Mouse (Mus musculus): ENCODE measurements around the gene Rasa3. TPM values are rescaled to one million over a fixed set of nuclear protein-coding genes. Genes with fewer than 3 reads are reported as not detected.

Rasa3 gene
- polyA plus RNA-seq, 1 experiment from 2014 or later, result 12.0 TPM

DNA sequence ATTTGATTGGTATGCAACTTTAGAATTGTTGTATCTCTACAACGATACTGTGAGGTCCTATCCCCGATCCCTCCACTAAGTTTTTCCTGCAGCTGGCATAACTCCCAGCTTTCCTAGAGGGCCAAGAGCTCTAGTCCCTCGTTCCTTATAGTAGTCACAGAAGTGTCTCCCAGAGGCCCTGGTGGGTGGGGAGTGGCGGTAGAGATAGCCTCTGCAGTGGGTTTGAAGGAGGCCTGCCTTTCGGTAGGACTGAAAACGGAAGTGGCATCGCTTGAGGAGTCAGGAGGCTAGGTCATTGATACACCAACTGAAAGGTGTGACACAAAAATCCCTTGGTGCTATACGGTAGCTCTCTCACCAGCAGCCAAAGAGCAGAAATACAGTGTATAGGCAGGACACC is 779 bp upstream of the Rasa3 start:
- no peaks in the 10 kb centered on the region for H3K36me3 ChIP-seq (ENCODE audit: control insufficient read depth, insufficient read depth, low read length)
- no peaks in the 10 kb centered on the region for H3K4me1 ChIP-seq (replicated peaks; ENCODE audit: control insufficient read depth, insufficient read depth)
- 37% methylated on average over 8 of the region's 8 CpGs for WGBS
- no peak for TF ChIP-seq EP300 (optimal IDR thresholded peaks at IDR 0.05)
- no peak for TF ChIP-seq CTCF (IDR thresholded peaks at IDR 0.05; ENCODE audit: low read depth)
- H3K27ac ChIP-seq (replicated peaks), result no peak overlapping the region
- peak overlapping the region; percentile 79; the same call in 1 of the 2 replicates for H3K4me3 ChIP-seq (ENCODE audit: low read depth, low read length)
- ATAC-seq (ENCODE audit: low FRiP score, low TSS enrichment), result no peak
- DNase-seq (ENCODE audit: low spot score), result no peak
- H3K4me2 ChIP-seq (replicated peaks; ENCODE audit: low read depth), result peak overlapping the region; percentile 62
- peak overlapping the region; percentile 31; the same call in 1 of the 2 replicates for H3K9ac ChIP-seq (ENCODE audit: low read length)
- H3K9me3 ChIP-seq (ENCODE audit: control insufficient read depth, low read length), result no peaks in the 10 kb centered on the region
- H3K27me3 ChIP-seq (ENCODE audit: control insufficient read depth, insufficient read depth, low read length), result peaks cover 2% of the 10 kb centered on the region; the same call in 1 of the 2 replicates

DNA sequence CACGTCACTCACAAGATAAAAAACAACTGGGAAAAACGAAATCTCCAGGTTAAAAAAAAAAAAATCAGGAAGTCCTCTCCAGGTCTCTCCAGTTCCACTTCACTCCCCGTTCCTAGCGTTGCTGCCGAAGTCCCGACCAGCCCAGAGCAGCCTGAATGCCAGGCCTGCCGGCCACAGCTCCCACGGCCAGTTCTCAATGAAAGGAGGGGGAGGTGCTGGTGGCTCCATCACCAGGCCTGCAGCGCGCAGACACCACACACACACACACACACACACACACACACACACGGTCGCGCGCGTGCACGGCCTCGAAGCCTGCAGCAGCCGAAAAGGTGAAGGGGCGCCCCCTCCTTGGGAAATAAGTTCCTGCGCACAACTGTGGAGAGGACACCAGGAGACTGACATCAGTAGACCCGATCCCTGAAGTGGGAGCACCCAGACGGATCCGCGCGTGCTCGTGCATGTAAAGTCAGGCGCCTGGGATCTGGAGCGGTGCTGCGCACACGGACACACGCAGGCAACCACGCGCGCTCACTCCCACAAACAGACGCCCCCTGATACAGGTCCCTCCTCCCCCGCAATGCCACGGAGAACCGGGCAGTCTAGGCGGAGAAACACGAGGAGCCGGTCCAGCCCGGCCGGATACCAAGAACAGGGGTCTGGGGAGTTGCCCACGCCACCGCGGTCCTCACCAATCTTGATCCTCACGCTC is 546 bp downstream of the Rasa3 start:
- peak overlapping the region; percentile 91 for H3K4me2 ChIP-seq (replicated peaks; ENCODE audit: low read depth)
- ATAC-seq (ENCODE audit: low FRiP score, low TSS enrichment), result peak; percentile 53
- peak overlapping the region; percentile 84 for H3K9ac ChIP-seq (ENCODE audit: low read length)
- H3K9me3 ChIP-seq (ENCODE audit: control insufficient read depth, low read length), result no peaks in the 10 kb centered on the region
- peaks cover 2% of the 10 kb centered on the region; the same call in 1 of the 2 replicates for H3K27me3 ChIP-seq (ENCODE audit: control insufficient read depth, insufficient read depth, low read length)
- H3K27ac ChIP-seq (replicated peaks), result peak overlapping the region; percentile 92
- H3K36me3 ChIP-seq (ENCODE audit: control insufficient read depth, insufficient read depth, low read length), result no peaks in the 10 kb centered on the region
- H3K4me1 ChIP-seq (replicated peaks; ENCODE audit: control insufficient read depth, insufficient read depth), result no peaks in the 10 kb centered on the region
- DNase-seq (ENCODE audit: low spot score), result peak; percentile 73
- WGBS, result under 1% methylated on average over 47 of the region's 47 CpGs
- TF ChIP-seq CTCF (IDR thresholded peaks at IDR 0.05; ENCODE audit: low read depth) (peak; percentile 54), EP300 (optimal IDR thresholded peaks at IDR 0.05) (no peak)
- H3K4me3 ChIP-seq (ENCODE audit: low read depth, low read length), result peak overlapping the region; percentile 79

DNA sequence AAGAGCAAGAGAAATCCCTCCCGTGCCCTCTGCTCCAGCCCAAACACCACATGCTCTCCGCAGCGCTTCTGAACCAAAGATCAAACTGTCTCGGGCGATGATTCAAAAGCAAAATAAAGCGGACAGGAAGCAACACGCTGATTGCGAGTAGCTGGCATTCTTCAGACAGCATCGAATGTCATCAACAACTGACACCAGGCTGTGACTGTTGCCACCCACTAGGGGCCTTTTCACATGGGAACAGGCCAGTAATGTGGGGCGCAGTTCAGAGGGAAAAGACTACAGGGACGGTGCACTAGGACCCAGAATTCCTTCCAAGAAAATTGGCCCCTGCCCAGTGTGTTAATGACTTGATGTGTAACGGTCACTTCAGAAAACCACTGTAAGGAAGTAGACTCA is 1.1 kb downstream of the Rasa3 start:
- Histone ChIP-seq H3K27me3 (ENCODE audit: control insufficient read depth, insufficient read depth, low read length) (peaks cover 2% of the 10 kb centered on the region; the same call in 1 of the 2 replicates), H3K9ac (ENCODE audit: low read length) (peak overlapping the region; percentile 84), H3K4me2 (replicated peaks; ENCODE audit: low read depth) (peak overlapping the region; percentile 91), H3K4me1 (replicated peaks; ENCODE audit: control insufficient read depth, insufficient read depth) (no peaks in the 10 kb centered on the region), H3K9me3 (ENCODE audit: control insufficient read depth, low read length) (no peaks in the 10 kb centered on the region), H3K4me3 (ENCODE audit: low read depth, low read length) (peak overlapping the region; percentile 79), H3K36me3 (ENCODE audit: control insufficient read depth, insufficient read depth, low read length) (no peaks in the 10 kb centered on the region), H3K27ac (replicated peaks) (peak overlapping the region; percentile 92)
- WGBS, result 2% methylated on average over 12 of the region's 12 CpGs
- TF ChIP-seq CTCF (IDR thresholded peaks at IDR 0.05; ENCODE audit: low read depth) (peak; percentile 48), EP300 (optimal IDR thresholded peaks at IDR 0.05) (no peak)
- ATAC-seq (ENCODE audit: low FRiP score, low TSS enrichment) (peak; percentile 33), DNase-seq (ENCODE audit: low spot score) (peak; percentile 44)

DNA sequence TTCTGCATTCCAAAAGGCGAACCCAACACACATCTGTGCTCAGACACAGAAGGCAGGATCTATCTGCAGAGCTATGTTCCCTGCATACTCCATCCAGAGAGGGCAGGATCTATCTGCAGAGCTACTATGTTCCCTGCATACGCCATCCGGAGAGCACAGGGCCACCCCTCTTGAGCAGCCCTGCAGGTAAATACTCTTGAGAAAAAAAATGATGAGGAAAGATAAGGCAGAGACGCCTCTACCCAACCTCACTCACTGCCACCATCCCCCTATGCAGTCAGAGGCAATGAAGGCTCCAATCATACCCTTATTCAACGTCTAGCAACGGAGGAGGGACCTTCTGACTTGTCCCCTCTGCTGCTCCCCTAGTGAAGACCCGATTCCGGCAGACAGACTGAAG is 1.9 kb downstream of the Rasa3 start:
- Histone ChIP-seq H3K4me2 (replicated peaks; ENCODE audit: low read depth) (peak overlapping the region; percentile 91), H3K4me3 (ENCODE audit: low read depth, low read length) (peak overlapping the region; percentile 79), H3K4me1 (replicated peaks; ENCODE audit: control insufficient read depth, insufficient read depth) (peaks cover 2% of the 10 kb centered on the region; the same call in 1 of the 2 replicates), H3K27me3 (ENCODE audit: control insufficient read depth, insufficient read depth, low read length) (peaks cover 2% of the 10 kb centered on the region; the same call in 1 of the 2 replicates), H3K9me3 (ENCODE audit: control insufficient read depth, low read length) (no peaks in the 10 kb centered on the region), H3K36me3 (ENCODE audit: control insufficient read depth, insufficient read depth, low read length) (no peaks in the 10 kb centered on the region), H3K27ac (replicated peaks) (peak overlapping the region; percentile 92), H3K9ac (ENCODE audit: low read length) (peak overlapping the region; percentile 84)
- TF ChIP-seq EP300 (optimal IDR thresholded peaks at IDR 0.05) (no peak), CTCF (IDR thresholded peaks at IDR 0.05; ENCODE audit: low read depth) (no peak)
- DNase-seq (ENCODE audit: low spot score) (no peak), ATAC-seq (ENCODE audit: low FRiP score, low TSS enrichment) (no peak)
- 27% methylated on average over 8 of the region's 8 CpGs for WGBS

DNA sequence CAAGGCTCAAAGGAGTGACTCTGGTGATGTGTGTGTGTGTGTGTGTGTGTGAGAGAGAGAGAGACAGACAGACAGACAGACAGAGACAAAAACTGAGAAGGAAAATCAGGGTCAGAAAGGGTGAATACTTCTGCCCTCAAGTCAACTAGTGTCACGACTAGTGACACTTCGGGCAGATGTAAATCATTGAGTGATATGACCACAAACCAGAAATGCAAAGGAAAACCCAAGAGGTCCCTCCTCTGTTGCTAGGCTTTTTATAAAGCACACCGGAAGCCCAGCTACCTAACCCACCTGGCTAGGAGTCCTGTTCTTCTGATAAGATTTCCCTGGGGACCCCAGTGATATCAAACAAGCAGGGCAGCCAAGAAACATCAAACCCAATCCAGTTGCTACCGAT is 2.3 kb downstream of the Rasa3 start:
- H3K9ac ChIP-seq (ENCODE audit: low read length), result peak overlapping the region; percentile 84; the same call in 1 of the 2 replicates

More for the DNA sequence above, 2.3 kb downstream of the Rasa3 start:
- no peak for ATAC-seq (ENCODE audit: low FRiP score, low TSS enrichment)
- Histone ChIP-seq H3K36me3 (ENCODE audit: control insufficient read depth, insufficient read depth, low read length) (no peaks in the 10 kb centered on the region), H3K27ac (replicated peaks) (peak overlapping the region; percentile 41), H3K27me3 (ENCODE audit: control insufficient read depth, insufficient read depth, low read length) (peaks cover 2% of the 10 kb centered on the region; the same call in 1 of the 2 replicates), H3K9me3 (ENCODE audit: control insufficient read depth, low read length) (no peaks in the 10 kb centered on the region), H3K4me2 (replicated peaks; ENCODE audit: low read depth) (peak overlapping the region; percentile 91), H3K4me1 (replicated peaks; ENCODE audit: control insufficient read depth, insufficient read depth) (peaks cover 2% of the 10 kb centered on the region; the same call in 1 of the 2 replicates), H3K4me3 (ENCODE audit: low read depth, low read length) (peak overlapping the region; percentile 79)
- TF ChIP-seq CTCF (IDR thresholded peaks at IDR 0.05; ENCODE audit: low read depth) (no peak), EP300 (optimal IDR thresholded peaks at IDR 0.05) (no peak)
- 58% methylated on average over 4 of the region's 4 CpGs for WGBS
- DNase-seq (ENCODE audit: low spot score), result no peak
